Mouse (Mus musculus): ENCODE data around the gene Cd300e. TPM values are rescaled to one million over a fixed set of nuclear protein-coding genes. Genes with fewer than 3 reads are reported as not detected.
"Not testable (repeated sequence)": the region's sequence is repeated elsewhere in the genome, so short reads cannot be mapped to it uniquely, and the experiment has no call there.

Gene Cd300e
- polyA plus RNA-seq, 1 experiment from 2014 or later = 0.21 TPM

- Histone ChIP-seq H3K9ac (replicated peaks; ENCODE audit: low read depth) (no peak within 1 kb of the TSS), H3K4me3 (ENCODE audit: low read depth, low read length) (no peak within 1 kb of the TSS), H3K9me3 (ENCODE audit: low read length) (no peaks in the 10 kb centered on the region), H3K27me3 (replicated peaks; ENCODE audit: insufficient read depth, low read length) (no peaks in the 10 kb centered on the region), H3K36me3 (ENCODE audit: insufficient read depth, low read length) (no peaks in the 10 kb centered on the region), H3K4me2 (replicated peaks; ENCODE audit: low read depth, low read length) (no peak within 1 kb of the TSS), H3K27ac (ENCODE audit: low read length) (no peak within 1 kb of the TSS), H3K4me1 (ENCODE audit: insufficient read depth, low read depth, low read length) (no peaks in the 10 kb centered on the region)
- no peak for TF ChIP-seq CTCF (IDR thresholded peaks at IDR 0.05)
- TF ChIP-seq EP300 (IDR thresholded peaks at IDR 0.05) = no peak
- DNase-seq (ENCODE audit: low spot score) = no peak
- no peak for ATAC-seq
- 43% methylated on average over 2 of the region's 2 CpGs for WGBS
Observed at GRCm38 (mm10) chr11:115048259-115048658, 13.7 kb downstream of the Cd300e start, which contains the start of gene Cd300ld3. Gene Cd300ld3 (minus strand): TSS chr11:115048409.

DNA sequence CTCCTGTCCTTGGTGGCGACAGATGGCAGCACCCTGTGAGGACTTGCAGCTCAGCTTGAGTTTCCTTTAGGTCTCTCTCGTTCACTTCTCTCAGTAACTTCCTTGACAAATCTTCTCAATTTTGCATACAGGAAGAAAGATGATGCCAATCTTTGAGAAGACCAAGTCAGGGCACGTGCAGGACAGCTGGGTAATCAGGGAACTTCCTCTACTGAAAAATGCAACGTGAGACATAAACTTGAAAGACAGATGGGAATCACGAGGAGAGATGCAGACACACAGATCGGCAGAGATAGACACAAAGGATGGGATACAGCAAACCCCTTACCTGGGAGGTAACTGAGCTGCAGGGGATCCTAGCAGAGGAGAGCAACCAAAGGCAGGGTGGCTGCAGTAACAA, 24.3 kb downstream of the Cd300e start, which contains the start of gene Cd300ld5:
Cd300ld5 (minus strand) TSS at position 101 of the 400 bp plus-strand sequence.
- H3K4me3 ChIP-seq (ENCODE audit: low read depth, low read length); ATAC-seq: not testable (repeated sequence)
- WGBS = no CpG with 5 or more reads among the region's 6 CpGs

GRCm38 (mm10) chr11:115026912-115027311, 35.1 kb downstream of the Cd300e start, which contains the start of gene Cd300ld4:
Gene Cd300ld4 (minus strand): TSS chr11:115027012.
- not testable (repeated sequence) for DNase-seq (ENCODE audit: low spot score); ATAC-seq; H3K27ac ChIP-seq (ENCODE audit: low read length); H3K36me3 ChIP-seq (ENCODE audit: insufficient read depth, low read length); H3K4me1 ChIP-seq (ENCODE audit: insufficient read depth, low read depth, low read length); H3K9ac ChIP-seq (replicated peaks; ENCODE audit: low read depth); H3K27me3 ChIP-seq (replicated peaks; ENCODE audit: insufficient read depth, low read length); H3K4me2 ChIP-seq (replicated peaks; ENCODE audit: low read depth, low read length); H3K4me3 ChIP-seq (ENCODE audit: low read depth, low read length); H3K9me3 ChIP-seq (ENCODE audit: low read length)
- WGBS = no CpG with 5 or more reads among the region's 6 CpGs

More for the DNA sequence above, 24.3 kb downstream of the Cd300e start, which contains the start of gene Cd300ld5:
- not testable (repeated sequence) for H3K4me2 ChIP-seq (replicated peaks; ENCODE audit: low read depth, low read length); DNase-seq (ENCODE audit: low spot score); H3K4me1 ChIP-seq (ENCODE audit: insufficient read depth, low read depth, low read length); H3K36me3 ChIP-seq (ENCODE audit: insufficient read depth, low read length); H3K9ac ChIP-seq (replicated peaks; ENCODE audit: low read depth); H3K9me3 ChIP-seq (ENCODE audit: low read length); H3K27me3 ChIP-seq (replicated peaks; ENCODE audit: insufficient read depth, low read length); H3K27ac ChIP-seq (ENCODE audit: low read length)

- not testable (repeated sequence) for H3K36me3 ChIP-seq (ENCODE audit: insufficient read depth, low read length); H3K27me3 ChIP-seq (replicated peaks; ENCODE audit: insufficient read depth, low read length); DNase-seq (ENCODE audit: low spot score); ATAC-seq; H3K4me1 ChIP-seq (ENCODE audit: insufficient read depth, low read depth, low read length); H3K4me3 ChIP-seq (ENCODE audit: low read depth, low read length); H3K4me2 ChIP-seq (replicated peaks; ENCODE audit: low read depth, low read length); H3K9ac ChIP-seq (replicated peaks; ENCODE audit: low read depth); H3K27ac ChIP-seq (ENCODE audit: low read length); H3K9me3 ChIP-seq (ENCODE audit: low read length)
- WGBS = no CpG with 5 or more reads among the region's 7 CpGs
Observed at GRCm38 (mm10) chr11:115016093-115016492, 45.9 kb downstream of the Cd300e start, which contains the start of gene Cd300ld2. Gene Cd300ld2 (minus strand): TSS chr11:115016193.

DNA sequence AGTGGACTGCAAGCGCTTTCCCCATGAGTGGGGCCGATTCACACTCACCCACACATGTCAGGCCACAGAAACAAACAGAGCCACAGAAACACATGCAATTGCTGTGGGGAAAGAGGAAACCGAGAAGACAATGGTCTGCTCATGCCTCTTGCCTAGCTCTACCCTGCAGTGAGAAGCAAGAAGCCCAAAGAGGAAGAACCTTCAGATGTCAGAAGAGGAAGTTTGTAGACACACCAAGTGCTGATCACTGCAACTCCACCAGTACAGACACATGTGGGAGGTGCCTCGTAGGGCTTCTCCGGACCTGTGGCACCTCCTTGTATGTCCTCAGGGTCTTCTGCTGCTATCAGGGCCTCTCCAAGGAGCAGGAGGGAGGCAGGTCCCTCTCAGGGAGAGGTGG, 57.9 kb downstream of the Cd300e start:
- H3K36me3 ChIP-seq (ENCODE audit: insufficient read depth, low read length) = no peaks in the 10 kb centered on the region
- ATAC-seq = peak; percentile 23; the same call in 1 of the 2 replicates
- 60% methylated on average over 5 of the region's 5 CpGs for WGBS
- peak; percentile 44 for DNase-seq (ENCODE audit: low spot score)
- no peaks in the 10 kb centered on the region for H3K27me3 ChIP-seq (replicated peaks; ENCODE audit: insufficient read depth, low read length)
- TF ChIP-seq EP300 (IDR thresholded peaks at IDR 0.05) = no peak
- TF ChIP-seq CTCF (IDR thresholded peaks at IDR 0.05) = no peak
- H3K27ac ChIP-seq (ENCODE audit: low read length) = no peak overlapping the region
- no peak overlapping the region for H3K4me2 ChIP-seq (replicated peaks; ENCODE audit: low read depth, low read length)
- no peak overlapping the region for H3K9ac ChIP-seq (replicated peaks; ENCODE audit: low read depth)
- H3K4me1 ChIP-seq (ENCODE audit: insufficient read depth, low read depth, low read length) = no peaks in the 10 kb centered on the region
- no peak overlapping the region for H3K4me3 ChIP-seq (ENCODE audit: low read depth, low read length)
- no peaks in the 10 kb centered on the region for H3K9me3 ChIP-seq (ENCODE audit: low read length)

Other genes starting within 250 kb of the Cd300e start
- gene Gprc5c, start 211.0 kb downstream of the Cd300e start, polyA plus RNA-seq (2015; fragmentation: Nextera tagmentation; extraction: Ambion mirVana) = 10.4 and 11.1 TPM in 2 replicates
- gene Cd300a, start 172.1 kb downstream of the Cd300e start, polyA plus RNA-seq (2015; fragmentation: Nextera tagmentation; extraction: Ambion mirVana) = 4.6 and 5.9 TPM in 2 replicates
- 1.5 and 2.0 TPM in 2 replicates for gene Cd300lb, start 127.8 kb downstream of the Cd300e start, polyA plus RNA-seq (2015; fragmentation: Nextera tagmentation; extraction: Ambion mirVana)
- gene Cd300c, start 93.0 kb downstream of the Cd300e start, polyA plus RNA-seq (2015; fragmentation: Nextera tagmentation; extraction: Ambion mirVana) = 0.19 and 0.31 TPM in 2 replicates
- 0.92 and 1.0 TPM in 2 replicates for gene Cd300ld, start 72.3 kb downstream of the Cd300e start, polyA plus RNA-seq (2015; fragmentation: Nextera tagmentation; extraction: Ambion mirVana)
- 12.4 and 15.7 TPM in 2 replicates for gene Cd300c2, start 60.3 kb downstream of the Cd300e start, polyA plus RNA-seq (2015; fragmentation: Nextera tagmentation; extraction: Ambion mirVana)
- gene Cd300ld2, start 46.0 kb downstream of the Cd300e start, polyA plus RNA-seq (2015; fragmentation: Nextera tagmentation; extraction: Ambion mirVana) = 0.44 TPM in 1 of 2 replicates, not detected in the other
- gene Cd300ld4, start 35.2 kb downstream of the Cd300e start, polyA plus RNA-seq (2015; fragmentation: Nextera tagmentation; extraction: Ambion mirVana) = not detected in 2 replicates
- gene Cd300ld5, start 24.4 kb downstream of the Cd300e start, polyA plus RNA-seq (2015; fragmentation: Nextera tagmentation; extraction: Ambion mirVana) = not detected in 2 replicates
- not detected in 2 replicates for gene Cd300ld3, start 13.8 kb downstream of the Cd300e start, polyA plus RNA-seq (2015; fragmentation: Nextera tagmentation; extraction: Ambion mirVana)
- 0.56 and 0.85 TPM in 2 replicates for gene Rab37, start 29.3 kb upstream of the Cd300e start, polyA plus RNA-seq (2015; fragmentation: Nextera tagmentation; extraction: Ambion mirVana)
- gene Cd300lf, start 71.8 kb upstream of the Cd300e start, polyA plus RNA-seq (2015; fragmentation: Nextera tagmentation; extraction: Ambion mirVana) = 12.7 and 13.1 TPM in 2 replicates
- gene Slc9a3r1, start 101.2 kb upstream of the Cd300e start, polyA plus RNA-seq (2015; fragmentation: Nextera tagmentation; extraction: Ambion mirVana) = 56.9 and 71.2 TPM in 2 replicates
- gene Tmem104, start 125.3 kb upstream of the Cd300e start, polyA plus RNA-seq (2015; fragmentation: Nextera tagmentation; extraction: Ambion mirVana) = 9.6 and 10.5 TPM in 2 replicates
- gene Nat9, start 125.7 kb upstream of the Cd300e start, polyA plus RNA-seq (2015; fragmentation: Nextera tagmentation; extraction: Ambion mirVana) = 30.3 and 30.8 TPM in 2 replicates
- 0.11 TPM in 2 replicates for gene Grin2c, start 205.1 kb upstream of the Cd300e start, polyA plus RNA-seq (2015; fragmentation: Nextera tagmentation; extraction: Ambion mirVana)
- gene Fdxr, start 214.9 kb upstream of the Cd300e start, polyA plus RNA-seq (2015; fragmentation: Nextera tagmentation; extraction: Ambion mirVana) = 6.9 and 7.9 TPM in 2 replicates
- gene Fads6, start 235.5 kb upstream of the Cd300e start, polyA plus RNA-seq (2015; fragmentation: Nextera tagmentation; extraction: Ambion mirVana) = 0.17 and 0.24 TPM in 2 replicates
- gene Otop2, start 245.0 kb upstream of the Cd300e start, polyA plus RNA-seq (2015; fragmentation: Nextera tagmentation; extraction: Ambion mirVana) = not detected in 2 replicates